Mouse (Mus musculus) embryo, embryonic 10.5 days (tissue): ENCODE measurements around the gene Zfp963.
A peak's percentile ranks its signal among the peaks of the same experiment; 100 is the strongest.
"Not testable (repeated sequence)": the region's sequence is repeated elsewhere in the genome, so short reads cannot be mapped to it uniquely, and the experiment has no call there.

Source experiments
- DNase-seq: peaks from one replicate; pipeline ENCODE4 v3.0.0-alpha.2; 2015; ENCODE audit warnings: low spot score

Zfp963 gene

GRCm38 (mm10) chr8:69740763-69741162, 9.0 kb downstream of the Zfp963 start:
- no peak for DNase-seq

- DNase-seq = no peak
Observed at GRCm38 (mm10) chr8:69735495-69735894, 14.3 kb downstream of the Zfp963 start.

GRCm38 (mm10) chr8:69717232-69717580, 32.6 kb downstream of the Zfp963 start:
- DNase-seq = no peak

- peak; percentile 99 for DNase-seq
Observed at GRCm38 (mm10) chr8:69716403-69717231, 33.2 kb downstream of the Zfp963 start.

- DNase-seq = no peak
Observed at GRCm38 (mm10) chr8:69715366-69715765, 34.4 kb downstream of the Zfp963 start.

GRCm38 (mm10) chr8:69713516-69713915, 36.3 kb downstream of the Zfp963 start:
- DNase-seq = no peak

GRCm38 (mm10) chr8:69710624-69711023, 39.1 kb downstream of the Zfp963 start, which contains the start of gene Zfp869:
Zfp869 (minus strand) TSS chr8:69710724.
- DNase-seq = not testable (repeated sequence)

- DNase-seq = no peak
Observed at GRCm38 (mm10) chr8:69701810-69702209, 48.0 kb downstream of the Zfp963 start.
